Mouse (Mus musculus) hindbrain, embryonic 15.5 days (tissue): ENCODE data around the gene Macrod2. TPM values are rescaled to one million over a fixed set of nuclear protein-coding genes. Genes with fewer than 3 reads are reported as not detected.
A peak's percentile ranks its signal among the peaks of the same experiment; 100 is the strongest.

Experiments
- ATAC-seq: fragments of 200-750 bp; cut with Nextera tagmentation; 2 replicates; pipeline ENCODE4 v1.8.0; 2017; ENCODE audit warnings: low read depth, moderate number of reproducible peaks, moderate TSS enrichment; ENCODE audit not compliant: low FRiP score
- H3K27ac ChIP-seq: fragments of 300-500 bp; sonication (generic); replicated peaks from 2 replicates; pipeline ENCODE4 v1.5.1; 2015; ENCODE audit warnings: mild to moderate bottlenecking, inconsistent platforms
- H3K27me3 ChIP-seq: fragments of 300-500 bp; sonication (generic); 2 replicates; pipeline ENCODE4 v1.6.1; 2015; ENCODE audit warnings: control low read depth, inconsistent platforms
- H3K36me3 ChIP-seq: fragments of 300-500 bp; sonication (generic); 2 replicates; pipeline ENCODE4 v1.6.1; 2015; ENCODE audit warnings: control low read depth, inconsistent platforms
- H3K4me1 ChIP-seq: fragments of 300-500 bp; sonication (generic); replicated peaks from 2 replicates; pipeline ENCODE4 v1.6.1; 2015; ENCODE audit warnings: control low read depth, inconsistent platforms
- H3K4me2 ChIP-seq: fragments of 300-500 bp; sonication (generic); 2 replicates; pipeline ENCODE4 v1.6.1; 2015; ENCODE audit warnings: moderate library complexity, mild to moderate bottlenecking, inconsistent platforms
- H3K4me3 ChIP-seq: fragments of 300-500 bp; sonication (generic); 2 replicates; pipeline ENCODE4 v1.5.1; 2015; ENCODE audit warnings: mild to moderate bottlenecking, inconsistent platforms
- H3K9ac ChIP-seq: fragments of 300-500 bp; sonication (generic); 2 replicates; pipeline ENCODE4 v1.6.1; 2015; ENCODE audit warnings: inconsistent platforms
- H3K9me3 ChIP-seq: fragments of 300-500 bp; sonication (generic); 2 replicates; pipeline ENCODE4 v1.6.1; 2016; ENCODE audit warnings: control low read depth, inconsistent platforms
- WGBS: fragments of 180-500 bp; shearing (Covaris S2); methylation state at CpG from one replicate; pipeline ENCODE4 v1.1.7; 2015; 5-methylcytosine and 5-hydroxymethylcytosine counted together
- polyA plus RNA-seq: library from polyadenylated mRNA; unstranded; fragments of >200 nt; fragmentation: Nextera tagmentation; extraction: Ambion mirVana; gene quantifications from 2 replicates; pipeline ENCODE4 v1.2.1, GENCODE M21; 2015

Macrod2 gene
- polyA plus RNA-seq, 1 experiment from 2014 or later, result 78.6 TPM

GRCm38 (mm10) chr2:140500951-140501350, 105.8 kb downstream of the Macrod2 start:
- Histone ChIP-seq H3K9me3 (no peaks in the 10 kb centered on the region), H3K27me3 (no peaks in the 10 kb centered on the region), H3K4me3 (no peak overlapping the region), H3K36me3 (no peaks in the 10 kb centered on the region), H3K4me1 (no peaks in the 10 kb centered on the region), H3K4me2 (no peak overlapping the region), H3K9ac (no peak overlapping the region), H3K27ac (no peak overlapping the region)
- WGBS, result 31% methylated on average over 5 of the region's 5 CpGs
- ATAC-seq, result peak; percentile 81; the same call in 1 of the 2 replicates

- 91% methylated on average over 2 of the region's 2 CpGs for WGBS
- no peak overlapping the region for H3K27ac ChIP-seq
- no peak overlapping the region for H3K4me3 ChIP-seq
- ATAC-seq, result no peak
- no peaks in the 10 kb centered on the region for H3K36me3 ChIP-seq
- H3K9ac ChIP-seq, result no peak overlapping the region
- H3K4me2 ChIP-seq, result no peak overlapping the region
- H3K27me3 ChIP-seq, result no peaks in the 10 kb centered on the region
- H3K9me3 ChIP-seq, result no peaks in the 10 kb centered on the region
- H3K4me1 ChIP-seq, result no peaks in the 10 kb centered on the region
Observed at GRCm38 (mm10) chr2:140521472-140521871, 126.4 kb downstream of the Macrod2 start.

- no peak overlapping the region for H3K27ac ChIP-seq
- H3K4me3 ChIP-seq, result no peak overlapping the region
- H3K9me3 ChIP-seq, result no peaks in the 10 kb centered on the region
- ATAC-seq, result no peak
- H3K4me2 ChIP-seq, result no peak overlapping the region
- H3K27me3 ChIP-seq, result no peaks in the 10 kb centered on the region
- 0 out of 2 replicates have a peak, but pooled peaks cover 4% of the 10 kb centered on the region for H3K4me1 ChIP-seq
- 59% methylated on average over 2 of the region's 2 CpGs for WGBS
- H3K36me3 ChIP-seq, result no peaks in the 10 kb centered on the region
- no peak overlapping the region for H3K9ac ChIP-seq
Observed at GRCm38 (mm10) chr2:140530214-140530613, 135.1 kb downstream of the Macrod2 start.

- Histone ChIP-seq H3K4me1 (0 out of 2 replicates have a peak, but pooled peaks cover 4% of the 10 kb centered on the region), H3K27ac (no peak overlapping the region), H3K36me3 (no peaks in the 10 kb centered on the region), H3K4me3 (no peak overlapping the region), H3K9ac (no peak overlapping the region), H3K9me3 (no peaks in the 10 kb centered on the region), H3K27me3 (no peaks in the 10 kb centered on the region), H3K4me2 (no peak overlapping the region)
- WGBS, result 81% methylated on average over 3 of the region's 3 CpGs
- no peak for ATAC-seq
Observed at GRCm38 (mm10) chr2:140532024-140532423, 136.9 kb downstream of the Macrod2 start.

- Histone ChIP-seq H3K27me3 (no peaks in the 10 kb centered on the region), H3K4me2 (peak overlapping the region; percentile 26), H3K4me1 (0 out of 2 replicates have a peak, but pooled peaks cover 4% of the 10 kb centered on the region), H3K27ac (no peak overlapping the region), H3K9me3 (no peaks in the 10 kb centered on the region), H3K36me3 (no peaks in the 10 kb centered on the region), H3K9ac (no peak overlapping the region), H3K4me3 (no peak overlapping the region)
- ATAC-seq, result peak; percentile 38; the same call in 1 of the 2 replicates
- 40% methylated on average over 9 of the region's 9 CpGs for WGBS
Observed at GRCm38 (mm10) chr2:140532859-140533519, 137.9 kb downstream of the Macrod2 start.

- Histone ChIP-seq H3K36me3 (no peaks in the 10 kb centered on the region), H3K9me3 (no peaks in the 10 kb centered on the region), H3K9ac (no peak overlapping the region), H3K4me1 (0 out of 2 replicates have a peak, but pooled peaks cover 4% of the 10 kb centered on the region), H3K4me3 (no peak overlapping the region), H3K27me3 (no peaks in the 10 kb centered on the region), H3K27ac (no peak overlapping the region), H3K4me2 (peak overlapping the region; percentile 26; the same call in 1 of the 2 replicates)
- ATAC-seq, result no peak
- 40% methylated on average over 8 of the region's 8 CpGs for WGBS
Observed at GRCm38 (mm10) chr2:140533621-140534020, 138.5 kb downstream of the Macrod2 start.

- no peaks in the 10 kb centered on the region for H3K9me3 ChIP-seq
- 92% methylated on average over 3 of the region's 3 CpGs for WGBS
- H3K4me1 ChIP-seq, result 0 out of 2 replicates have a peak, but pooled peaks cover 4% of the 10 kb centered on the region
- H3K27ac ChIP-seq, result no peak overlapping the region
- ATAC-seq, result no peak
- H3K27me3 ChIP-seq, result no peaks in the 10 kb centered on the region
- H3K4me2 ChIP-seq, result no peak overlapping the region
- H3K4me3 ChIP-seq, result no peak overlapping the region
- H3K9ac ChIP-seq, result no peak overlapping the region
- H3K36me3 ChIP-seq, result no peaks in the 10 kb centered on the region
Observed at GRCm38 (mm10) chr2:140534583-140534982, 139.5 kb downstream of the Macrod2 start.

GRCm38 (mm10) chr2:140535832-140536571, 140.9 kb downstream of the Macrod2 start:
- Histone ChIP-seq H3K4me2 (no peak overlapping the region), H3K27me3 (no peaks in the 10 kb centered on the region), H3K27ac (no peak overlapping the region), H3K4me3 (no peak overlapping the region), H3K9ac (no peak overlapping the region), H3K4me1 (0 out of 2 replicates have a peak, but pooled peaks cover 4% of the 10 kb centered on the region), H3K36me3 (no peaks in the 10 kb centered on the region), H3K9me3 (no peaks in the 10 kb centered on the region)
- 94% methylated on average over 5 of the region's 5 CpGs for WGBS
- no peak for ATAC-seq

- H3K9ac ChIP-seq, result no peak overlapping the region
- no peak overlapping the region for H3K4me2 ChIP-seq
- no peak overlapping the region for H3K4me3 ChIP-seq
- ATAC-seq, result no peak
- no peaks in the 10 kb centered on the region for H3K36me3 ChIP-seq
- no peaks in the 10 kb centered on the region for H3K27me3 ChIP-seq
- no peak overlapping the region for H3K27ac ChIP-seq
- H3K9me3 ChIP-seq, result no peaks in the 10 kb centered on the region
- no peaks in the 10 kb centered on the region for H3K4me1 ChIP-seq
- 76% methylated on average over 2 of the region's 2 CpGs for whole genome bisulfite sequencing
Observed at GRCm38 (mm10) chr2:140549286-140549685, 154.2 kb downstream of the Macrod2 start.

GRCm38 (mm10) chr2:140561426-140561825, 166.3 kb downstream of the Macrod2 start:
- H3K4me1 ChIP-seq, result no peaks in the 10 kb centered on the region
- H3K9ac ChIP-seq, result no peak overlapping the region
- no peak for ATAC-seq
- H3K27ac ChIP-seq, result no peak overlapping the region
- H3K4me3 ChIP-seq, result no peak overlapping the region
- no peaks in the 10 kb centered on the region for H3K9me3 ChIP-seq
- no peaks in the 10 kb centered on the region for H3K36me3 ChIP-seq
- no peaks in the 10 kb centered on the region for H3K27me3 ChIP-seq
- WGBS, result 91% methylated on average over 2 of the region's 2 CpGs
- no peak overlapping the region for H3K4me2 ChIP-seq

GRCm38 (mm10) chr2:140570874-140571273, 175.8 kb downstream of the Macrod2 start:
- Histone ChIP-seq H3K4me2 (no peak overlapping the region), H3K9me3 (no peaks in the 10 kb centered on the region), H3K9ac (no peak overlapping the region), H3K4me3 (no peak overlapping the region), H3K4me1 (no peaks in the 10 kb centered on the region), H3K36me3 (no peaks in the 10 kb centered on the region), H3K27me3 (no peaks in the 10 kb centered on the region), H3K27ac (no peak overlapping the region)
- ATAC-seq, result no peak
- 82% methylated on average over 6 of the region's 6 CpGs for WGBS

GRCm38 (mm10) chr2:140592537-140593261, 197.6 kb downstream of the Macrod2 start:
- 62% methylated on average over 3 of the region's 3 CpGs for WGBS
- H3K4me1 ChIP-seq, result no peaks in the 10 kb centered on the region
- H3K9ac ChIP-seq, result no peak overlapping the region
- ATAC-seq, result no peak
- H3K27ac ChIP-seq, result no peak overlapping the region
- no peaks in the 10 kb centered on the region for H3K9me3 ChIP-seq
- H3K36me3 ChIP-seq, result no peaks in the 10 kb centered on the region
- H3K27me3 ChIP-seq, result no peaks in the 10 kb centered on the region
- H3K4me3 ChIP-seq, result no peak overlapping the region
- no peak overlapping the region for H3K4me2 ChIP-seq
